Comparison of ENCODE assay signal across 32 mouse cellular contexts in genomic region chr9:33356621-33357020, GRCm38 (mm10).
"Had no signal": no experiment of that assay in that cellular context is flagged by ENCODE, and none has a peak within 500 bp of the region (broad histone marks: within the 10 kb centered on the region; RNA-seq: fewer than 3 reads in every experiment).

No protein-coding gene starts in this region.

- H3K4me2 ChIP-seq: limb, embryonic 12.5 days; limb, embryonic 13.5 days; limb, embryonic 15.5 days; liver, embryonic 11.5 days; liver, embryonic 12.5 days; liver, embryonic 13.5 days; liver, embryonic 15.5 days; lung, embryonic 14.5 days; lung, embryonic 15.5 days; midbrain, embryonic 11.5 days; midbrain, embryonic 12.5 days; midbrain, embryonic 13.5 days; midbrain, embryonic 15.5 days; neural tube, embryonic 12.5 days had no signal

- H3K27ac ChIP-seq: left cerebral cortex, adult 2 months; limb, embryonic 10.5 days; limb, embryonic 12.5 days; limb, embryonic 13.5 days; limb, embryonic 15.5 days; liver, embryonic 12.5 days; liver, embryonic 13.5 days; liver, embryonic 14.5 days; liver, embryonic 15.5 days; lung, embryonic 15.5 days; macrophage; midbrain, embryonic 10.5 days; midbrain, embryonic 12.5 days; midbrain, embryonic 13.5 days; midbrain, embryonic 15.5 days; neural tube, embryonic 12.5 days had no signal

- DNase-seq: left cerebral cortex, postnatal 4 days; liver; liver, embryonic 13.5 days; lung, adult 18-20 months; lung, adult 2 months; lung, embryonic 14.5 days; lung, postnatal 10 days; lung, postnatal 14 days; lung, postnatal 36 days; lung, postnatal 4 days; midbrain, embryonic 14.5 days had no signal

- H3K9ac ChIP-seq: limb, embryonic 12.5 days; limb, embryonic 13.5 days; limb, embryonic 15.5 days; liver, embryonic 12.5 days; liver, embryonic 13.5 days; liver, embryonic 14.5 days; liver, embryonic 15.5 days; lung, embryonic 14.5 days; lung, embryonic 15.5 days; midbrain, embryonic 12.5 days; midbrain, embryonic 13.5 days; midbrain, embryonic 15.5 days; neural tube, embryonic 12.5 days had no signal

- H3K27me3 ChIP-seq: limb, embryonic 12.5 days; limb, embryonic 13.5 days; limb, embryonic 15.5 days; liver, embryonic 12.5 days; liver, embryonic 13.5 days; liver, embryonic 15.5 days; lung, embryonic 15.5 days; megakaryocyte, embryonic 14.5 days; midbrain, embryonic 12.5 days; midbrain, embryonic 13.5 days; midbrain, embryonic 15.5 days; neural tube, embryonic 12.5 days had no signal

- H3K4me3 ChIP-seq: left cerebral cortex, adult 2 months; limb, embryonic 10.5 days; limb, embryonic 12.5 days; limb, embryonic 13.5 days; limb, embryonic 15.5 days; liver, embryonic 12.5 days; liver, embryonic 13.5 days; liver, embryonic 15.5 days; lung, embryonic 15.5 days; megakaryocyte, embryonic 14.5 days; midbrain, embryonic 10.5 days; midbrain, embryonic 12.5 days; midbrain, embryonic 13.5 days; midbrain, embryonic 15.5 days; myocyte; neural tube, embryonic 12.5 days had no signal

- H3K4me1 ChIP-seq: limb, embryonic 13.5 days; limb, embryonic 15.5 days; liver, embryonic 12.5 days; liver, embryonic 13.5 days; liver, embryonic 15.5 days; lung, embryonic 15.5 days; megakaryocyte, embryonic 14.5 days; midbrain, embryonic 10.5 days; midbrain, embryonic 12.5 days; midbrain, embryonic 13.5 days; midbrain, embryonic 15.5 days; neural tube, embryonic 12.5 days had no signal

- H3K9me3 ChIP-seq: limb, embryonic 10.5 days; limb, embryonic 12.5 days; limb, embryonic 13.5 days; limb, embryonic 15.5 days; liver, embryonic 12.5 days; liver, embryonic 13.5 days; liver, embryonic 15.5 days; lung, embryonic 15.5 days; megakaryocyte, embryonic 14.5 days; midbrain, embryonic 10.5 days; midbrain, embryonic 12.5 days; midbrain, embryonic 13.5 days; midbrain, embryonic 15.5 days; neural tube, embryonic 12.5 days had no signal

- H3K36me3 ChIP-seq: limb, embryonic 10.5 days; limb, embryonic 12.5 days; limb, embryonic 13.5 days; limb, embryonic 15.5 days; liver, embryonic 12.5 days; liver, embryonic 13.5 days; liver, embryonic 15.5 days; lung, embryonic 15.5 days; midbrain, embryonic 10.5 days; midbrain, embryonic 12.5 days; midbrain, embryonic 13.5 days; midbrain, embryonic 15.5 days; neural tube, embryonic 12.5 days had no signal

- ATAC-seq: liver, embryonic 12.5 days; lung, postnatal 0 days; midbrain, embryonic 13.5 days; midbrain, embryonic 15.5 days; midbrain, embryonic 16.5 days had no signal
